Mouse (Mus musculus): ENCODE data around the gene 2700081O15Rik. TPM values are rescaled to one million over a fixed set of nuclear protein-coding genes. Genes with fewer than 3 reads are reported as not detected.
"Not testable (repeated sequence)": the region's sequence is repeated elsewhere in the genome, so short reads cannot be mapped to it uniquely, and the experiment has no call there.

Gene 2700081O15Rik
- total RNA-seq (2021), result 10 to 100 TPM; 42.5 to 44.5 TPM
- long read RNA-seq, experiment 1, full-length matches to known transcripts, result 15 of 33 reads
- long read RNA-seq, experiment 1, partial matches to known transcripts, result 3 of 33 reads
- long read RNA-seq, experiment 1, other reads (novel, unspliced or antisense), result 15 of 33 reads
- long read RNA-seq, experiment 2, full-length matches to known transcripts, result 19 of 40 reads
- long read RNA-seq, experiment 2, partial matches to known transcripts, result 4 of 40 reads
- long read RNA-seq, experiment 2, other reads (novel, unspliced or antisense), result 17 of 40 reads

GRCm38 (mm10) chr19:7416834-7417735 lies at the start of gene 2700081O15Rik:
Gene 2700081O15Rik (plus strand): TSS chr19:7417625.
- peak in 1 of 2 experiments; percentile 78 for DNase-seq (ENCODE audit: low spot score in 2 of 2)
- intact Hi-C loops (cut with DNase I), result loop anchor here (2.0 to 5.0 kb wide), 4 partner anchors 34 to 350 kb away; partner anchors contain the start of genes Mark2 and Spindoc

DNA sequence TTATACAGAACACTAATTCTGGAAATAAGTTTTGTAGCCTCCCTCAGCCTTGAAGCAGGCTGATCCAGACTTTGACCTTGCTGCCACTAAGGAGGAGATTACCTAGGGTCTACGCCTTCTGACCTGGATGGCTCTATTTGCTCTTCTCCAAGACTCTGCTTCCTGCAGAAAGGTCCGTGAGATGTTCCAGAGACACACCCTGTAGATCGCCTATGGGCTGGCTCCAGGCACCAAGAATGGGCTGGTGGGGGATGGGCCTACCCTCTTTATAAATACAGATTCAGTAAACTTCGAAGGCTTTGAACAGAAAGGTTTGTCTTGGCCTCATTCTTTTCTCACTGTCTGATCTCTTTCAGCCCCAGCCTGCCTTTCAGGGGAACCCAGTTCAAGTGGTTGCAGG lies 48.0 kb upstream of the 2700081O15Rik start:
- intact Hi-C loops (cut with DNase I); DNase-seq (ENCODE audit: low spot score in 2 of 2): not testable (repeated sequence)

- intact Hi-C loops (cut with DNase I), result no loop called here
- DNase-seq (ENCODE audit: low spot score in 2 of 2), result no peak
These were observed 42.9 kb upstream of the 2700081O15Rik start for GRCm38 (mm10) chr19:7374491-7374890.

- intact Hi-C loops (cut with DNase I), result no loop called here
- no peak for DNase-seq (ENCODE audit: low spot score in 2 of 2)
These were observed 39.8 kb upstream of the 2700081O15Rik start for GRCm38 (mm10) chr19:7377639-7378038.

- DNase-seq (ENCODE audit: low spot score in 2 of 2), result peak in 1 of 2 experiments; percentile 41
- intact Hi-C loops (cut with DNase I), result loop anchor here (2.0 kb wide), 1 partner anchor 35 kb away; the partner anchor contains the start of gene 2700081O15Rik
These were observed 35.5 kb upstream of the 2700081O15Rik start for GRCm38 (mm10) chr19:7381906-7382247.

- peak; percentile 40 to 51 for DNase-seq (ENCODE audit: low spot score in 2 of 2)
- intact Hi-C loops (cut with DNase I), result loop anchor here (2.0 kb wide), 1 partner anchor 34 kb away; the partner anchor contains the start of gene 2700081O15Rik
These were observed 35.0 kb upstream of the 2700081O15Rik start for GRCm38 (mm10) chr19:7382248-7382902.

- intact Hi-C loops (cut with DNase I), result loop anchor here (2.0 kb wide), 1 partner anchor 34 kb away; the partner anchor contains the start of gene 2700081O15Rik
These were observed 34.2 kb upstream of the 2700081O15Rik start, which contains the start of gene Spindoc for GRCm38 (mm10) chr19:7382903-7383865. Gene Spindoc (minus strand): TSS chr19:7382994.

GRCm38 (mm10) chr19:7386042-7386441 lies 31.4 kb upstream of the 2700081O15Rik start:
- intact Hi-C loops (cut with DNase I), result no loop called here
- no peak for DNase-seq (ENCODE audit: low spot score in 2 of 2)

More at GRCm38 (mm10) chr19:7382903-7383865, 34.2 kb upstream of the 2700081O15Rik start, which contains the start of gene Spindoc:
- peak; percentile 97 to 99 for DNase-seq (ENCODE audit: low spot score in 2 of 2)

GRCm38 (mm10) chr19:7388488-7388887 lies 28.9 kb upstream of the 2700081O15Rik start:
- intact Hi-C loops (cut with DNase I), result no loop called here
- no peak for DNase-seq (ENCODE audit: low spot score in 2 of 2)

- DNase-seq (ENCODE audit: low spot score in 2 of 2); intact Hi-C loops (cut with DNase I): not testable (repeated sequence)
These were observed 20.3 kb upstream of the 2700081O15Rik start for GRCm38 (mm10) chr19:7396867-7397826.

GRCm38 (mm10) chr19:7398898-7399297 lies 18.5 kb upstream of the 2700081O15Rik start:
- DNase-seq (ENCODE audit: low spot score in 2 of 2); intact Hi-C loops (cut with DNase I): not testable (repeated sequence)

DNA sequence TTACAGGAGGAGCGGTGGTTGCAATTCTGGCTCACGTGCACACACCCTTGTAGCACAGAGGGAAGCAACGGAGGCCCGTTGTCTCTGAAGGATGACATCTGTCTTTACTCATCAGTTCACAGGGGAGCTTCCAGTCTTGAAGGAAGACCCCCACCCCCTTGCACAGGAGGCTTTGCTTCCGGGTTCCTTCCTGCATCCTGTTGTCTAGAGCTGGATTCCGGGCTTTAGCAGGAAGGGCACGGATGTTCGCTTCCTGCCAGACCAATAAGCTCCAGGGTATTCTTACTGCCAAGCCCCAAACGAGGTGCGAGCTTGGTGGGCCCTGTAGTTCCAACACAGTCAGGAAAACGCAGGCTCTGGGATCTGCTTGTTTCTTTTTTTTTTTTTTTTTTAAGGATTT lies 16.8 kb upstream of the 2700081O15Rik start:
- no peak for DNase-seq (ENCODE audit: low spot score in 2 of 2)
- intact Hi-C loops (cut with DNase I), result no loop called here

- intact Hi-C loops (cut with DNase I), result no loop called here
- no peak for DNase-seq (ENCODE audit: low spot score in 2 of 2)
These were observed 12.7 kb upstream of the 2700081O15Rik start for GRCm38 (mm10) chr19:7404623-7405229.

DNA sequence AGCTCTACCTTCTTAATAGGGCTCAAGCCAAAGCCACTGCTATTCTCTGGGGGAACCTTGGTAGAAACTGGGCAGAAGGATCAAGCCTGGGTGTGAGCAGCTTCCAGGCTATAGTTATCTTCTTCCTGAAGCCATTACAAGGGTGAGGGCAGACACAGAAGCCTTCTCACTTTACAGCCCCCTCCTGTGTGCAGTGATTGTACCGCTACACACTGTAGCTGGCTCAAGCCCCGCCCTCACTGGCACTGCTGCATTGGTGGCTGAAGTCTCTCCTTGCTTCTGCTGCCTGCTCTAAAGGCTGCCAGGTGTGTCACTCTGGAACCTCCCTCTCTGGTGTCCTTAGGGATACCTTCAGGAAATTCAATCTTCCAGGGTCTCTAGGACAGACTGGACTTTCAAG lies 5.1 kb upstream of the 2700081O15Rik start:
- intact Hi-C loops (cut with DNase I), result no loop called here
- DNase-seq (ENCODE audit: low spot score in 2 of 2), result no peak

DNA sequence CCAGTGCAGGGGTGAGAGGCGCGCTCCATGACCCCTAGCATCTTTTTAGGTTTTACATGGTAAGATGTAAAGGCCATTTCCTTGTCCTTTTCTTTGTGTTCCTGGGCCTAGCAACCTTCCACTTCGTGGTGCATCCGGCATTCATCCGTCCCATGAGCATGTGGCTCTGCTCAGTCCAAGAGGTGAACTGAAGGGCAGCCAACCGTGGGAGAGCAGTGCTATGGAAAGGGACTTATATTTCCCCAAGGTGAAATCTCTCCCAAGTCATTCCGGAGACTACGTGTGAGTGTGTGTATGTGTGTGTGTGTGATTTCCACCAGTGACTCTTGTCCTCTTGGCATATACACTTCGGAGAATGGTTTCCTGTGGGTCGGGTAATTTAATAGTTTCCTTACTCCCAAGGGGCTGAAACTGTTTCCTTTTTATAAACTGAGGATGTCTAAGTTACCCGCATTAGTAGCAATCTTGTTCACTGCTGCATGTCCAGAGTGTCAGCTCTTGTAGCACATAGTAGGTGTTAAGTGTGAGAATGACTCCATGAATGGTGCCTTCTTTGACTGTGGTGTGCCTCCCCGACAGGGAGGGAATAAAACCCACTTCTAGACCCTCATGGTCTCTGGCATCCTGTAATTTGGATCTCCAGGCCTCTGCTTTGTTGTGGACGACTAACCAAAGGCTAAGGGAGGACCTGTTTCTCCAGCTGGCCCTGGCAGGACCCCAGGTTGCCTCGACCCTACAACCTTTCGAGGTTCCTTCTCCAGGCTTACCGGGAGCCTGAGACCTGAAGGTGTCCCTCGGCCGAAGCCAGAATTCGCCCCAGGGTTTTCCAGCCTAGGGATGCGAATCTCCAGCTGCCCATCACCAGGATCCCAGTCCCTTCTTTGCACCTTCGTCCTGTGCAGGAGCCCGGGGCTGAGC lies 1.2 kb upstream of the 2700081O15Rik start:
- intact Hi-C loops (cut with DNase I), result loop anchor here (2.0 to 5.0 kb wide), 4 partner anchors 33 to 349 kb away; partner anchors contain the start of genes Mark2 and Spindoc
- no peak for DNase-seq (ENCODE audit: low spot score in 2 of 2)

Measured in left cerebral cortex, postnatal 14 days (tissue).